Mouse (Mus musculus) ES-Bruce4 (cell line): ENCODE measurements around the gene Tmem120a.

ENCODE experiments used
- CTCF ChIP-seq: IDR thresholded peaks from one replicate; pipeline ENCODE4 v1.8.1; 2011; ENCODE audit warnings: low read depth, low read length
- POLR2A ChIP-seq: IDR thresholded peaks from one replicate; pipeline ENCODE4 v1.8.1; 2011; ENCODE audit warnings: low read length; ENCODE audit not compliant: insufficient read depth

DNA sequence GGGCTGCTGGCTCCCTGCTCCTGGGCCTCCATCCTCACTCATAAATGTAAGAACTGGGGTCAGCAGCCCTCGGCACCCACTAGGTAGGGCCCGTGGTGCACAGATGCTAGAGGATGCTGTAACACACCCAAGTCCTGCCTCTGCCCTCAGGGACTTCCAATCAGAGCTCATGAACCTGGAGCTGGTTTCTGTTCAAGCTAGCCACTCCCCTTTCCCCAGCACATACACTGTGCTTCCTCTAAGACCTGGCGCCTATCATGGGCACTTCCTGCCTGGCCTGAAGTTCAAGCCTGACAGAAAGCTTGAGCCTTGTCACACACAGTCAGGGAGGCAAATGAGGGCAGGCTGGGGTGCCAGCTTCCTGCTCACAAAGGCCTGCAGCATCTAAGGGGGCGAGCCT lies 11.2 kb downstream of the Tmem120a start:
- no peak for TF ChIP-seq CTCF
- TF ChIP-seq POLR2A = no peak
